Mouse (Mus musculus) heart, adult 9 months (tissue): ENCODE measurements around the gene Capn11.

ENCODE experiments used
- DNase-seq, 2 experiments: peaks; one replicate each; pipeline ENCODE4 v3.0.0; 2022; ENCODE audit warnings: low spot score in 2 of 2

The Capn11 gene

GRCm38 (mm10) chr17:45598891-45599290 is 60.2 kb downstream of the Capn11 start:
- DNase-seq: no peak

DNA sequence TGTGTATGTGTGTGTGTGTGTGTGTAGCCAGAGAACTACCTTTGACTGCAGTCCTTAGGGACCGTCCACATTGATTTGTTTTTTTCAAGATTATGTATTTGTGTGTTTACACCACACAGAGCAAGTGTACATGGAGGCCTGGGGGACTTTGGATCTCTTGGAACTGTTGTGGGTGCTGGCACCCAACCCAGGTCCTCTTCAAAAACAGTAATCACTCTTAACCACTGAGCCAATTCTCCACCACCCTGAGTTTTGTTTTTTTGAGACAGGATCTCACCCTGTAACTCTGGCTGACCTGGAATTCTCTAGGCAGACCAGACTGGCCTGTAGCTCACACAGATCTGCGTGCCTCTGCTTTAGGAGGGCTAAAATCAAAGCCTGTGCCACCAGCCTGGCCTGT is 60.7 kb downstream of the Capn11 start:
- no peak for DNase-seq

GRCm38 (mm10) chr17:45597787-45598186 is 61.3 kb downstream of the Capn11 start:
- peak in 1 of 2 experiments; percentile 67 for DNase-seq

GRCm38 (mm10) chr17:45596631-45597396 is 62.3 kb downstream of the Capn11 start:
- DNase-seq: peak; percentile 84 to 87

DNA sequence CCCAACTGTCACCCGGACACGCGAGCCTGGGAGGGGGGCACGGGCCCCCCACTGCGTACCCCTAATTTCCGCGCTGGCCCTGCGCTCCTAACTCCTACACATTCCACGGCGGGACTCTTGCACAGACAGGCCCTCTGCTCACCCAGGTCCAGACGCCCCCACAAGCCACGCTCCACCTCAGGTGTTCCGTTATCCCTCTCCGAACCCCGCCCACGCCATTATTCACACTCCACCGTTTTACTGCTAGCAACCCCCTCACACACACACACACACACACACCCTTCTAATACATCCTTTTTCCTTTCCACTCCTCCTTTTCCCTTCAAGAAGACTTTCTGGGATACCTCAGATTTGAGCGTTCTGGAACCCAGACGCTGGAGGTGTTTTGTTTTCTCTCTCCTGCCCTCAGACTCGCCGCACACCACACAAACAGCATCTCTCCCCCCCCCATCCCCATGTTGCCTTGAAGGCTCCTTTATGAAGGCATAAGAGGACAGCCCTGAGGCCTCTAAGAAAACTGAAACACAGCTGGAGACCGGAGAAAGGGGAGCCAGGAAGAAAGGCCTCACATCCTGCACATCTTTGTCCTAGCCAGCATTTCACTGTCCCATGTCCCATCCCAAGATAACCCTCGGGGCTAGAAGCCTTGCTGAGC is 63.3 kb downstream of the Capn11 start:
- DNase-seq: no peak

- DNase-seq: peak; percentile 82 to 85
These were observed 64.0 kb downstream of the Capn11 start for GRCm38 (mm10) chr17:45594881-45595735.

DNA sequence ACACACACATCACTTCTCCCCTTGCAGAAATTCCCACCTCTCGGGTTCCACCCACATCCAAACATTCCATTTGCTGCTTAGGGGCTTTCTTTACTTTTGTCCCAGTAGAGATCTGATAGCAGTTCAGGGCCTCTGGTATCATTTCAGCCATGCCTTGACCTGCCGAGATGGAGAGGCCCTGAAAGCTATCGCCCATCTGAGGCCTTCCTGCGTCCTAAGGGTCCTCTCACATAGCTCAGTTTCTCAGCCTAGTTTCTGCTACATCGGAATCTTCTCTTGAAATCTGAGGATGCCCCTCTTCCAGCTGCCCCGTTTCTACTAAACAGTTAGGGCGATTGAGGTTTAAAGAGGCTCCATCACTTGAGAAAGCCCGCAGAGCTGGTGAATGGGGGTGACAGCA is 64.9 kb downstream of the Capn11 start:
- DNase-seq: no peak

- no peak for DNase-seq
These were observed 65.6 kb downstream of the Capn11 start for GRCm38 (mm10) chr17:45593479-45593878.

- DNase-seq: peak; percentile 66 to 73
These were observed 66.3 kb downstream of the Capn11 start for GRCm38 (mm10) chr17:45592606-45593431.

DNA sequence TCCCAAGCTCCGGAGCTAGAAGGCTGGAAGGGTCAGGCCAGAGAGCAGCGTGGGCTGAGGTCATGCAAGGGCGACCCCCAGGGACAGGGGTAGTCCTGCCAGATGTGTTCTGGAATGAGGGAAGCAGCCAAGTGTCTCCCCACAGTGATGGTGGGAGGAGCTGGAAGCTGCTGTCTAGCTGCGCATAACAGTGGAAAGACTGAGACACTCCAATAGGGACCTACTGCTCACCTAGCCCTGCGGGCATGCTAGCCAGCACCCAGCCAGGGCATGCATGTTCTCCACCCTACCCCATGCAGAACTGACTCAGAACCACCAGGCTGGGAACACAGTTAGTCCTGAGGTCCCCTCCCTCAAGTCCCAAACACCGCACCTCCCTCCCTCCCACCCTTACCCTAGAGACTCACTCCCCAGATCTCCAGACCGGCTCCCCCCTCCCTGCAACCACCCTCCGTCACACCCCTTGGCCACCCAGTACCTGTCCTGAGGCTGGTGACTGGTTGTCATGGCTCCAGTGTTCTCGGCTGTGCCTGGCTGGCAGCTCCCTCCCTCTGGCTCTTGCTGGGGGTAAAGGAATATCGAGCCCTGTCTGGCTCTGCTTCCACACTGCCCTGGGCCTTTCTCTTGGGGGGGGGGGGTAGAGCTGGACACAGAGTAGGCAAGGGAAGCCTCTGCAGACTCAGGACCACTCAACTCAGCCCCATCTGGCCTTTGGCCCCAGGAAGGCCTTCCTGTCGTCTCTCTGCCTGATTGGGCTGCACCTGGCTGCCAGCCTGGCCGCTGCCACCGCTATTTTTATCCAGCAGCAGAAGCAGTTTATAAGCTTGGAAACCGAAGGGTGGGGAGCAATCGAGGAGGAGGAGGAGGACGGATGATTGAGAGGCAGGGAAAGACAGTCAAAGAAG is 67.2 kb downstream of the Capn11 start:
- DNase-seq: peak; percentile 82 to 87

- no peak for DNase-seq
These were observed 68.7 kb downstream of the Capn11 start for GRCm38 (mm10) chr17:45590410-45590809.

DNA sequence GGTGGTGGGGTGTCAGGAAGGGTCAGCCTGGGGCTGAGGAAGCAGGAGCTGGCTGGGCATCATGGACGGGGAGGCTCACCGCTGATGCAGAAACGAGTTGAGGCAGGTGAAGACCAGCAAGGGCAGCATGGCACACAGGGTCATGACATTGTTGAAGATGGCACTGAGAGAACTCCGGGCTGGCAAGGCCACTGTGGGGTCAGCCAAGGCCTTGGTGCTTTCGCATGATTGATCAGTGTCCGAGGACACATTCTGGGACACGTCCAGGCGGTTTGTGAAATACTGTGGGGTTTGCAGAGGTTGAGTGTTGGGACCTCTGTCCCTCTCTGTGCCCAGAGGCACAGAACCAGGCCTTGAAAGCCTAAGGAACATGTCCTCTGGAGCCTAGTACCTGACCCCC is 69.3 kb downstream of the Capn11 start:
- no peak for DNase-seq

DNA sequence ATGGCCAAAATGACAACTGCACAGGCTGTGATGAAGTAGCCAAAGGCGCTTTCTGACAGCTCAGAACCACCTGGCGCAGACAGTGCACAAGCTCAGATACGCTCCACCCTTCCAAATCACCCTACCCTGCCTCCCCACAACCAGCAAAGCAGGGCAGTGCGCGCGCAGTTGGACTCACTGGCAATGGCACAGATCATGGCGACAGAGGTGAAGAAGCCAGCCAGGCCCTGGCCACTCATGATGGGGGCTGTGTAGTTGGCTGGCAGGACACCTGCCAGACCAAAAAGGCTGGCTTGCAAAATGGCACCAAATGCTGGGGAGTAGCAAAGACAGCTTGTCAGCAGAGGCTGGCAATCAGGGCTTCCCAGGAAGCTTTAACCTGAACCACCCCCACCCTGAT is 69.9 kb downstream of the Capn11 start:
- no peak for DNase-seq

GRCm38 (mm10) chr17:45588370-45588769 is 70.8 kb downstream of the Capn11 start:
- DNase-seq: no peak

DNA sequence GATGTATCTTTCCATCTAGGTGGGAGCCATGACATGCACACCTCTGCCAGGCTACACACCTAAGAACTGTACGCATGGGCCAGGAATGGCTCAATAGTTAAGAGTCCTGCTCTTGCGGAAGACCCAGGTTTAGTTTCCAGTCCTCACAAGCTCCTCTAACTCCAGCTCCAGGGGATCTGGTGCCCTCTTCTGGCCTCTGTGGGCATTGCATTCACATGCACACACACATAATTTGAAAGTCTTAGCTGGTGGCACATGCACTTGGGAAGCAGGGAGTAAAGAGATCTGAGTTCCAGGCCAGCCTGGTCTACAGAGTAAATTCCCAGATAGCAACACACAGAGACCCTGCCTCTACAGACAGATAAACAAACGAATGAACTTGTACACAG is 72.7 kb downstream of the Capn11 start:
- no peak for DNase-seq

DNA sequence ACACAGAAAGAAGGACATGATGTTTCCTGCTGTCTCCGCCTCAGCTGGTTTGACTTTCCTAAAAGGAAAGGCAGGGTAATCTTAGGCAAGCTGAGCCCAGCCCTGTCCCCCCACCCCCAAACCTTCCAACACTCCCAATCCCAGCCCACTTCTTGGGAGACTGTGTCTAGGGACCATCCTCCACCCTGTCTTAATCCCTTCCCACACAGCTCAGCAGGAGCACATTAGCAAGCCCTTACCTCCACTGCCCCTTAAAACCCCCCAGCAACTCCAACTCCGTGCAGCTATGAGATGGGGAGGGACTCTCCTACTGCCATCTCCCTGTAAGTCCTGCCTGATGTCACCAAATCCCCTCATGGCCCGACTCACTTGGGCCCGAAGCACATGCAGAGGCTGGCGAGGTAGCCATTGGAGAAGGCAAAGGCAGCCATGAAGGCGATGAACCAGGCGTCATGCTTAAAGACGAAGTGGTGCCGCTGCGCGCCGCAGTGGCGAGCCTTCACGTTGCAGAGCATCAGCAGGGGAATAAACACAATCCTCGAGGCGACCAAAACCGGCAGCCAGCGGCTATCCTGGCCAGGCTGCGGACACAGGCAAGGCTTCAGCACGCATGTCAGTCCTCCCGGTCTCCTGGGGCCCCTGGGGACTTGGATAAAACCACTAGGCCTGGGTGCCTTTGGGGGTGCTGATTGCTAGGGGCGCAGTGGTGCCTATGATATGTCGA is 73.2 kb downstream of the Capn11 start:
- DNase-seq: no peak

GRCm38 (mm10) chr17:45584939-45585678 is 74.0 kb downstream of the Capn11 start:
- peak; percentile 85 to 86 for DNase-seq

DNA sequence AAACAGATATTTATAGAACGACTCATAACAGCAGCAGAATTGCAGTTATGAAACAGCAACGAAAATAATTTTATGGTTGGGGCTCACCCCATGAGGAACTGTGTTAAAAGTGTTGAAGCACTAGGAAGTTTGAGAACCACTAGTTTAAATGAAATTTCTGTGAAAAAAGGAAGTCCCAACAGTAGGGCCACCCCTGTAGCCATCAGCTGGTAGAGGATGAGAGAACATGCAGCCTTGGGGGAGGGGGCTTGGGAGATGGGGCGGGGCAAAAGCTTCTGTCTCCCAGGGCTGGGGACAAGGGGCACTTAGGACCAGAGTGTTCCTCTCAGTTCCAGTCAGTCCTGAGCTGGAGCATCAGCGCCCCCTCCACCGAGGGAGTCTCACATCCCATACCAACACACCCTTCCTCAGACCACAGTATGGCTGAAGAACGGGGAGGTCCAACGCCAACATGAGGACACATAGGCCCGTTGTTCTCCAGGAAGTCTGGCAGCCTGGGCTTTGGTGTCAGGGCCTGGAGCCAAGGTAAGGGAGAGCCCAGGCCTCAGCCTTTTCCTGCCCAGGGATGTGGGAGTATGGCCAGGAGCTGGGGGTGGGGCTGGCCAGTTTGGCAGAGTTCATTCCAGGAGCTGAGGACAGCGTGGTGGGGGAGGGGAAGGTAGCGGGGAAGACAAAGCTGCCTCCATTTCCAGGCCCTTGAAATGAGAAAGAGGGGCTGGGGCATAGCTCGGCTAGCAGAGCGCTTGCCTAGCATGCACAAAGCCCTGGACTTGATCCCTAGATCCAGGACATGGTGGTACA is 74.8 kb downstream of the Capn11 start:
- DNase-seq: peak; percentile 94
